Mouse (Mus musculus): ENCODE results near the gene Pla2g2f. TPM values are rescaled to one million over a fixed set of nuclear protein-coding genes. Genes with fewer than 3 reads are reported as not detected.

The Pla2g2f gene
- polyA plus RNA-seq (2016; fragmentation: Nextera tagmentation; extraction: Ambion mirVana): not detected in 2 replicates

DNA sequence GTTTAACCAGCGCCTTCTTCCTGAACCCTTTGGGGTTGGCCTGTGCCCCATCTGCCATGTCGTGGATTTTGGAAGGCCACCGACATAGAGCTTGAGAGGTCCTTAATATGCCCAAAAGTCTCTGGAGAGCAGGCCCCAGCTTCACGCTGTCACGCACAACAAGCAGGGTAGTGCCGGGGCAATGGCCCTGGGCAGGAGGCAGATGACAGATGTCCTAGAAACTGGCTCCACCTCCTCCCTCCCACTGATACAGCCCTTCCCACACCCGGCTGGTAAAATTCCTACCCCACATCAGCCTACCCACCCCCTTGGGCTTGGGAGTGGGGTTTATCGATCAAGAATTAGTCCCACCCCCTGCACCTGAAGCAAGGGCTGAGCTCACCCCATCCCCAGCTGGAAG is at the start of gene Pla2g2f:
Pla2g2f (minus strand) TSS at position 211 of the 400 bp plus-strand sequence.
- no peak within 1 kb of the TSS for H3K27ac ChIP-seq
- WGBS: 84% methylated on average over 8 of the region's 8 CpGs

GRCm38 (mm10) chr4:138806920-138807541 is 49.6 kb upstream of the Pla2g2f start:
- Histone ChIP-seq H3K27me3 (ENCODE audit: poor library complexity, severe bottlenecking) (no peaks in the 10 kb centered on the region), H3K4me1 (peaks cover 14% of the 10 kb centered on the region), H3K27ac (no peak overlapping the region), H3K36me3 (replicated peaks) (no peaks in the 10 kb centered on the region), H3K9me3 (no peaks in the 10 kb centered on the region), H3K4me3 (no peak overlapping the region)
- DNase-seq (ENCODE audit: extremely low spot score, low spot score): no peak
- WGBS: 78% methylated on average over 7 of the region's 7 CpGs

More for the DNA sequence above, at the start of gene Pla2g2f:
- H3K9me3 ChIP-seq: no peaks in the 10 kb centered on the region
- H3K4me1 ChIP-seq: no peaks in the 10 kb centered on the region
- H3K27me3 ChIP-seq (ENCODE audit: poor library complexity, severe bottlenecking): no peaks in the 10 kb centered on the region
- no peak for DNase-seq (ENCODE audit: extremely low spot score, low spot score)
- H3K36me3 ChIP-seq (replicated peaks): no peaks in the 10 kb centered on the region
- H3K4me3 ChIP-seq: no peak within 1 kb of the TSS

GRCm38 (mm10) chr4:138806160-138806559 is 48.7 kb upstream of the Pla2g2f start:
- no peaks in the 10 kb centered on the region for H3K9me3 ChIP-seq
- no peak for DNase-seq (ENCODE audit: extremely low spot score, low spot score)
- no peaks in the 10 kb centered on the region for H3K36me3 ChIP-seq (replicated peaks)
- H3K4me3 ChIP-seq: no peak overlapping the region
- H3K4me1 ChIP-seq: peaks cover 14% of the 10 kb centered on the region
- peak overlapping the region; percentile 25; the same call in 1 of the 2 replicates for H3K27ac ChIP-seq
- no peaks in the 10 kb centered on the region for H3K27me3 ChIP-seq (ENCODE audit: poor library complexity, severe bottlenecking)
- 89% methylated on average over 8 of the region's 8 CpGs for WGBS

DNA sequence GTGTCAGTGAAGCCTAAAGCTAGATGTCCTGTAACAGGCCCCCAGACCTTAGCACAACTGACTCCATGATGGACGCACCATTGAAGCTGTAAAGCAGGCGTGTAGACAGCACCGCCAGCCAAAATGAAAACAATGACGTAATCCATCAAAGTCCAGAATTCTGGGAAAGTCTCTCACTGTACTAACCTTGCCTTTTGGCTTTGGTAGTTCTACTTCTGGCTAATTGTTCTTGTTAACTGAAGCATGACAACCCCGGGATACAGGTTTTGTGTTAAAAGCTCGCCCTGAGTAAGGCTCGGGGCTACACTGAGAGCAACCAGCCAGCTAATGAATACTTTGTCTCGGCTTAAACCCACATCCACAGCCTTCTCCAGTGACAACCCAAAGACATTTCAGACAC is 47.8 kb upstream of the Pla2g2f start:
- H3K4me3 ChIP-seq: no peak overlapping the region
- H3K27ac ChIP-seq: no peak overlapping the region
- H3K4me1 ChIP-seq: peaks cover 16% of the 10 kb centered on the region
- H3K27me3 ChIP-seq (ENCODE audit: poor library complexity, severe bottlenecking): no peaks in the 10 kb centered on the region
- no peak for DNase-seq (ENCODE audit: extremely low spot score, low spot score)
- no peaks in the 10 kb centered on the region for H3K9me3 ChIP-seq
- no peaks in the 10 kb centered on the region for H3K36me3 ChIP-seq (replicated peaks)
- WGBS: 56% methylated on average over 8 of the region's 8 CpGs

DNA sequence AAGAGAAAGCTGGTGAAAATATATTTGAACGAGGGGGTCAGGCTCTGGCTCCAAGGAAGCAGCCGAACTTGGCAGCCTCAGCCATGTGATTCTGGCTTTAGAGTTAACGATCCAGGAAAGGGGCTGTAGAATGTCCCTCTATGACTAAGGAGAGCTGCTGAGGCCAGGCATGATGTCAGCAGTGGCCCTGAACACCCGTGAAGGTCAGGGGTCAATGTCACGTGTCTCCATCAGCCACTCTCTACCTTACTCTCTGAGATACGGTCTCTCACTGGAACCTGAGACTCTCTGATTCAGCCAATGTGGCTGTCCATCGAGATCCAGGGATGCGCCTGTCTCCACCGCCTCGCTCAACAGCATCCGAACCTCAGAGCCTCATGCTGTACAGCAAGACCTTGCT is 45.5 kb upstream of the Pla2g2f start:
- H3K4me3 ChIP-seq: no peak overlapping the region
- H3K27ac ChIP-seq: no peak overlapping the region
- H3K36me3 ChIP-seq (replicated peaks): no peaks in the 10 kb centered on the region
- H3K9me3 ChIP-seq: no peaks in the 10 kb centered on the region
- H3K27me3 ChIP-seq (ENCODE audit: poor library complexity, severe bottlenecking): no peaks in the 10 kb centered on the region
- no peak for DNase-seq (ENCODE audit: extremely low spot score, low spot score)
- peaks cover 18% of the 10 kb centered on the region for H3K4me1 ChIP-seq
- WGBS: 91% methylated on average over 11 of the region's 11 CpGs

DNA sequence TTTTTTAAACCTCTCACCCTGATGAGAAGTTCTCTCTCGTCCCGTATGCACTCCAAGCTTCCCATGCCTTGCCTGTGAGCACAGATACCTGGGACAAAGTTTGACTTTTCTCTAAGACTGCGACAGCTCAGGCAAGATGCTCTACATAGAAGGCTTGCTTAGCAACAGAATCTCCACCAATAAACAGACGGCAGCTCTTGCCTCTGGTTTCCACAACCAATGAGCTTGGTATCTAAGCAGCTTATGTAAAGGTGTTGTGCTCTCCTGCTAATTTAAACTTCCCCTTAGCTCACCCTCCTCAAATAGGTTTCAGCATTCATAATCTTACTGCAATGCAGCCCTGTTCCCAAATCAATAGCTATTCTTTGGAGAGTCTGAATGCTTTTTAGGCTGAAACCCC is 44.2 kb upstream of the Pla2g2f start:
- Histone ChIP-seq H3K27me3 (ENCODE audit: poor library complexity, severe bottlenecking) (no peaks in the 10 kb centered on the region), H3K4me3 (no peak overlapping the region), H3K4me1 (peaks cover 22% of the 10 kb centered on the region), H3K27ac (no peak overlapping the region), H3K36me3 (replicated peaks) (no peaks in the 10 kb centered on the region), H3K9me3 (no peaks in the 10 kb centered on the region)
- no peak for DNase-seq (ENCODE audit: extremely low spot score, low spot score)
- WGBS: 88% methylated on average over 4 of the region's 4 CpGs

DNA sequence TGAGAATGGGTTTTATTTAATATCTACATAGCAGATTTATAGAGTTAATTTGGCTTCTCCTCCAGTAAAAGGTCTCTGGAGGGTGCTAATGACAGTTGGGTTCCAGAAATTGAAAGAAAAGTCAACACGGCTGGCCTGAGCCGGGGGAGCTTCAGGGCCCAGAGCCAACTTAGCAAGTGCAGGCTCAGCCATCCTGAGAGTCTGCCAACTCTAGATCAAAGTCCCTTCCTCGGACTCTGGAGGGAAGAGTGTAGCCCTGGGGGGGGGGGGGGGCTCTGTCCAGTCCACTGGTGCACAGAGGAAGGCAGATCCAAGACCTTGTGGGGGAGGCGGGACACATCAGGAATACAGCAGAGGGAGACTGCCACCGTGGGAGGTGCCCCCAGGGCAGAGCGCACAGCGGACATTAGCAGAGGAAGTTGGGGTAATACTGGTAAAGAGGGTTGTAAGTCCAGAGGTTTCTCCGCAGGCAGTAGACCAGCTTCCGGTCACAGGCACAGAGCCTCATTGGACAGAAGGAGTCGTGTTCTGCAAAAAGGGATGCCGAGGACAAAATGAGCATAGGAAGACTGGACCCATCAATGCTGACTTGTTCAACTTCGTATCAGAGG is 42.8 kb upstream of the Pla2g2f start:
- no peaks in the 10 kb centered on the region for H3K9me3 ChIP-seq
- 86% methylated on average over 12 of the region's 12 CpGs for WGBS
- H3K36me3 ChIP-seq (replicated peaks): no peaks in the 10 kb centered on the region
- H3K27ac ChIP-seq: no peak overlapping the region
- no peak for DNase-seq (ENCODE audit: extremely low spot score, low spot score)
- peaks cover 15% of the 10 kb centered on the region for H3K4me1 ChIP-seq
- H3K27me3 ChIP-seq (ENCODE audit: poor library complexity, severe bottlenecking): no peaks in the 10 kb centered on the region
- H3K4me3 ChIP-seq: no peak overlapping the region

DNA sequence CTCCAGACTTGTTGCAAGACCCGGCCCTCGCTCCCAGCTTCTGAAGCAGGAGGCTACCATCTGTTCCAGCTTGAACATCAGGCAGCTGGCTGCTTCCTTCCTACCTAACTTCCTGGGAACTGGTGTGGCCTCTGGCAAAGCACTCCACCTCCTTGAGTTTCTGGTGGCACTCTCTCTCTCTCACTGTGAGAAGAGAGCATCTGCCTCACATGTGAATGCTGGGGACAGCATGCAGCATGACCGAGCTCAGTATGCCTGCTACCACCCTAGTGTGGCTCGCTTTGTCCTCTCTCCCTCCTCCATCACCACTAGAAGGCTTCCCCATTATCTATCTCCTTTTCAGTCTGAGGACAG is 39.8 kb upstream of the Pla2g2f start:
- Histone ChIP-seq H3K4me1 (peaks cover 8% of the 10 kb centered on the region; the same call in 1 of the 2 replicates), H3K27ac (no peak overlapping the region), H3K9me3 (no peaks in the 10 kb centered on the region), H3K36me3 (replicated peaks) (no peaks in the 10 kb centered on the region), H3K27me3 (ENCODE audit: poor library complexity, severe bottlenecking) (no peaks in the 10 kb centered on the region), H3K4me3 (no peak overlapping the region)
- 78% methylated on average over 4 of the region's 4 CpGs for WGBS
- DNase-seq (ENCODE audit: extremely low spot score, low spot score): no peak

GRCm38 (mm10) chr4:138796513-138797216 is 39.2 kb upstream of the Pla2g2f start:
- H3K27me3 ChIP-seq (ENCODE audit: poor library complexity, severe bottlenecking): no peaks in the 10 kb centered on the region
- H3K36me3 ChIP-seq (replicated peaks): no peaks in the 10 kb centered on the region
- 51% methylated on average over 6 of the region's 6 CpGs for WGBS
- H3K9me3 ChIP-seq: no peaks in the 10 kb centered on the region
- DNase-seq (ENCODE audit: extremely low spot score, low spot score): no peak
- no peak overlapping the region for H3K4me3 ChIP-seq
- H3K4me1 ChIP-seq: peaks cover 8% of the 10 kb centered on the region; the same call in 1 of the 2 replicates
- H3K27ac ChIP-seq: no peak overlapping the region

DNA sequence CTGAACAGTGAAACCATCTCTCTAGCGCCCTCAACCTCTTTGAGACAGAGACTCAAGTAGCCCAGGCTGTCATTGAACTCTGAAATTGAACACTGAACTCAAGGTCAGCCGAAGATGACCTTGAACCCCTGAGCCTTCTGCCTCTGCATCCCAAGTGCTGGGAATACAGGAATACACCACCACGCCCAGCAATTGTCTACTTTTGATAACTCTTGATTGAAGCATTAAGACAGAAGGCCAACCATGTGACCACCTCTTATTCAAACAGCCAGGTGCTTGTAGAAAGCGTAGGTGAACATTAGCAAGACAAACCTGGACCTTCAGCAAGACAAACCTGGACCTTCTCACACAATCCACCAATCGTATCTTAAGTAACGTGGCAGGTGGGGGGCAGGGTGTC is 36.9 kb upstream of the Pla2g2f start:
- H3K27me3 ChIP-seq (ENCODE audit: poor library complexity, severe bottlenecking): no peaks in the 10 kb centered on the region
- no peak for DNase-seq (ENCODE audit: extremely low spot score, low spot score)
- WGBS: 87% methylated on average over 6 of the region's 6 CpGs

GRCm38 (mm10) chr4:138793276-138793675 is 35.9 kb upstream of the Pla2g2f start:
- no peaks in the 10 kb centered on the region for H3K9me3 ChIP-seq
- WGBS: 70% methylated on average over 2 of the region's 2 CpGs
- H3K27me3 ChIP-seq (ENCODE audit: poor library complexity, severe bottlenecking): no peaks in the 10 kb centered on the region
- no peaks in the 10 kb centered on the region for H3K36me3 ChIP-seq (replicated peaks)
- DNase-seq (ENCODE audit: extremely low spot score, low spot score): no peak
- no peak overlapping the region for H3K4me3 ChIP-seq
- H3K4me1 ChIP-seq: peaks cover 4% of the 10 kb centered on the region; the same call in 1 of the 2 replicates
- H3K27ac ChIP-seq: no peak overlapping the region

More for the DNA sequence above, 36.9 kb upstream of the Pla2g2f start:
- Histone ChIP-seq H3K36me3 (replicated peaks) (no peaks in the 10 kb centered on the region), H3K27ac (no peak overlapping the region), H3K4me3 (no peak overlapping the region), H3K9me3 (no peaks in the 10 kb centered on the region), H3K4me1 (peaks cover 4% of the 10 kb centered on the region; the same call in 1 of the 2 replicates)

DNA sequence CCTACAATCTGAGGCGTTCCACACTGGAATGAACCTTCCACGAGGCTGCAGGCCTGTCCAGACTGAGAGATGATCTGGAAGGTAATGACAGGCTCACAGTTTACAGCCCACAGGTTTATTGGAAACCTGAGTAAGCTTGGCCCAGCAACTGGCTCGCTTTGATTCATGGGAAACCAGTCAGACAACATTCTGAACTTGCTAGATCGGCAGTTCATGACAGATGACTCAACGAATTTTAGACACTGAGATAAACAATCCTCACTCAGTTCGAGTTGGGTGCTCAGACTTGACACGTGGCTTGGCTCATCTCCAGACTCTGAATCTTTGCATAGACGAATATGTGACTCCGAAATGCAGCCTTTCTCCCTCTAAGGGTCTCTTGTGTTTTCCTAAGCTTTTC is 35.2 kb upstream of the Pla2g2f start:
- 78% methylated on average over 9 of the region's 9 CpGs for WGBS
- peaks cover 4% of the 10 kb centered on the region; the same call in 1 of the 2 replicates for H3K4me1 ChIP-seq
- H3K9me3 ChIP-seq: no peaks in the 10 kb centered on the region
- H3K4me3 ChIP-seq: no peak overlapping the region
- H3K27ac ChIP-seq: no peak overlapping the region
- no peaks in the 10 kb centered on the region for H3K27me3 ChIP-seq (ENCODE audit: poor library complexity, severe bottlenecking)
- H3K36me3 ChIP-seq (replicated peaks): no peaks in the 10 kb centered on the region
- DNase-seq (ENCODE audit: extremely low spot score, low spot score): no peak

- H3K4me3 ChIP-seq: no peak overlapping the region
- H3K36me3 ChIP-seq (replicated peaks): no peaks in the 10 kb centered on the region
- 80% methylated on average over 6 of the region's 6 CpGs for WGBS
- H3K4me1 ChIP-seq: no peaks in the 10 kb centered on the region
- no peaks in the 10 kb centered on the region for H3K9me3 ChIP-seq
- no peak overlapping the region for H3K27ac ChIP-seq
- DNase-seq (ENCODE audit: extremely low spot score, low spot score): no peak
- no peaks in the 10 kb centered on the region for H3K27me3 ChIP-seq (ENCODE audit: poor library complexity, severe bottlenecking)
Observed at GRCm38 (mm10) chr4:138791452-138791851, 34.0 kb upstream of the Pla2g2f start.

Data from forebrain, embryonic 10.5 days (tissue).